Mouse (Mus musculus): Measurements from ENCODE around the gene Lrmda. TPM values are rescaled to one million over a fixed set of nuclear protein-coding genes. Genes with fewer than 3 reads are reported as not detected.

Lrmda gene
- polyA plus RNA-seq, 1 experiment = not detected

DNA sequence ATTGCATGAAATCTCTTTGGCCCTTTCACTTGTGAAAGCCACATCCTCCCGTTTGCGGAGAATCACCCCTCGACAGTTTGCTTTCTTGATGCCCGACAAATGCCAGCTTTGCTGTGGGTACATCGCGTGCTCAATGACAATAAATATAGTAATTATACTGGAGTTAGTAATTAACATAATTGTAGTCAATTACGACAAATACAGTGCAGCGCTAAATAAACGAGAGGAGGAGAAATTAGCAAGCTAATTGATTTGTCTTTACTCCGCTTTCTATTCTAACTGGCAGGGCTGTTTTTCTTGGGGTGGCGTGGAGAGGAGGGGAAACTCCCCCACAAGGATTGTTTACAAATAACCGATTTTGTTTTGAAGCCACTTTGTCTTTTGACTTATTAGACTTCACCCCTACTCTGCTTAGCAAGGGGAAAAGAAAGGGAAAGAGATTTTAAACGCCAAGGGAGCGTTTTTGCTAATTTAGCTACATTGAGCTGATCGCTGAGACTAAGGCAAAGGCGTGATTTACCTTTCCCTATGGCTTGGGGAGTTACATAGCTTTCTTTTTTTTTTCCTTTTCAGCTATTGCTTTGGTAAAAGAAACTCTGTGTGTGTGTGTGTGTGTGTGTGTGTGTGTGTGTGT, 18.1 kb downstream of the Lrmda start:
- no peak overlapping the region for H3K27ac ChIP-seq (ENCODE audit: insufficient read depth, low read length)
- H3K4me3 ChIP-seq (ENCODE audit: insufficient read depth, low read length) = no peak overlapping the region
- TF ChIP-seq CTCF (IDR thresholded peaks at IDR 0.05; ENCODE audit: borderline replicate concordance, insufficient read depth, low read length) (no peak), POLR2A (IDR thresholded peaks at IDR 0.05; ENCODE audit: low read depth, low read length) (no peak)
- no peaks in the 10 kb centered on the region for H3K4me1 ChIP-seq (ENCODE audit: control insufficient read depth, insufficient read depth, low read length)

DNA sequence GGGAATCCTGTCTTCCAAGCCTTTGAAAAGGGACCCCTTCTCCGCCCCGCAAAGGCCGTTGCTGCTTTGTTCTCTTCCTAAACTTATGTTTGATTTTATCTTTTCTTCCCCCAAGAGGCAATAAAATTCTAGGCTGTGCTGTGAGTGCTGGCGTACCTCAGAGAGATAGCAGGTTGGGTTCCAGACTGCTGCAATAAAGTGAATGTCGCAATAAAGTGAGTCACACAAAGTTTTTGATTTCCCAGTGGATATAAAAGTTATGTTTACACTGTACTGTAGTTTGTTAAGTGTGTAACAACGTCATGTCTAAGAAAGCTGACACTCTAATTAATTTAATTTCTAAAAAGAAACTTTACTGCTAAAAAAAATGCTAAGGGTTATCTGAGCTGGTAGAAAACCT, 22.6 kb downstream of the Lrmda start:
- no peak for TF ChIP-seq POLR2A (IDR thresholded peaks at IDR 0.05; ENCODE audit: low read depth, low read length)
- TF ChIP-seq CTCF (IDR thresholded peaks at IDR 0.05; ENCODE audit: borderline replicate concordance, insufficient read depth, low read length) = no peak
- H3K4me3 ChIP-seq (ENCODE audit: insufficient read depth, low read length) = no peak overlapping the region
- no peaks in the 10 kb centered on the region for H3K4me1 ChIP-seq (ENCODE audit: control insufficient read depth, insufficient read depth, low read length)
- no peak overlapping the region for H3K27ac ChIP-seq (ENCODE audit: insufficient read depth, low read length)

DNA sequence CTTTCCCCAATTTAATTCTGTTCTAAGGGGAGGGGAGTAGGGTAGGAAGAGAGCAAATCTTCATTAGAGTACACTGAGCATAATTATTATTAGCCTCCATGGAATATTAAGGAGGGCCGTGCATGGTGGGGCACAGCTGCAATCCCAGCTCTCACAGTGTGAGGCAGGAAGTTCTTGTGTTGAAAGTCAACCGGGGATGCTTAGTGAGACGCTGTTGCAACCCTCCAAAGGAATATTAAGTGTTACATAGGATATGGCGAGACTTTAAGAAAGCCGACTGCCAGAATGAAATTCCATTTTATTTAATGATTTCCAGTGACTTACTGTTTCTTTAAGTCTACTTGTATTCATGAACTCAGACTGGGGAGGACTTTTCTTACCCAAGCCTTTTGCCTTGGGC, 23.9 kb downstream of the Lrmda start:
- TF ChIP-seq POLR2A (IDR thresholded peaks at IDR 0.05; ENCODE audit: low read depth, low read length) (no peak), CTCF (IDR thresholded peaks at IDR 0.05; ENCODE audit: borderline replicate concordance, insufficient read depth, low read length) (no peak)
- no peaks in the 10 kb centered on the region for H3K4me1 ChIP-seq (ENCODE audit: control insufficient read depth, insufficient read depth, low read length)
- no peak overlapping the region for H3K4me3 ChIP-seq (ENCODE audit: insufficient read depth, low read length)
- H3K27ac ChIP-seq (ENCODE audit: insufficient read depth, low read length) = no peak overlapping the region

DNA sequence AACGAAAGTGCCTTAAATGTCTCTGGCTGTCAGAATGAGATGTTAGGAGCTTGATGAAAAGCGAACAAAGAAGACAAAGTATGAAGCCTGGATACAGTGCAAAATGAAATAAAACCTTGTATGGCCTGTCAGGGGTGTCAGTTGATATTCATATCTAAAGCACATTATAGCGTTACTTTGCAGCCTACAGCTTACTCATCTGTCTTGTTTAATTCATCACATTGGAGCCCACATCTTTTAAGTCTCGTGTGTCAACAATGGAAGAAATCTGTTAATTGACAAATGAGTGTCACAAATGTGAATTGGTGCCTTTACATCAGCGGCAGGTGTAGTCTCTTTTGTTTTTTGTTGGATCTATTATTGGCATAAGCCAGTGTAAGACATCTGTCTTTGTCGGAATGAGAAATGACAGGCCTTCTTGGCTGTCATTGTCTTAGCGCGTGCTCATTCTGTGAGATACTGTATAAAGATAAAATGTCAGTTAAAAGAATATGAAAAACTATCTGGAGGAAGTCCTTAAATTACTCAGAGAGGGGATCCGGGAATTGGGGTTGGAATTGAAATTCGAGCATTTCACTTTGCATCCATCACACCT, 26.8 kb downstream of the Lrmda start:
- no peak overlapping the region for H3K4me3 ChIP-seq (ENCODE audit: insufficient read depth, low read length)
- no peak for TF ChIP-seq POLR2A (IDR thresholded peaks at IDR 0.05; ENCODE audit: low read depth, low read length)
- TF ChIP-seq CTCF (IDR thresholded peaks at IDR 0.05; ENCODE audit: borderline replicate concordance, insufficient read depth, low read length) = no peak
- H3K27ac ChIP-seq (ENCODE audit: insufficient read depth, low read length) = no peak overlapping the region
- no peaks in the 10 kb centered on the region; the same call in 1 of the 2 replicates for H3K4me1 ChIP-seq (ENCODE audit: control insufficient read depth, insufficient read depth, low read length)

DNA sequence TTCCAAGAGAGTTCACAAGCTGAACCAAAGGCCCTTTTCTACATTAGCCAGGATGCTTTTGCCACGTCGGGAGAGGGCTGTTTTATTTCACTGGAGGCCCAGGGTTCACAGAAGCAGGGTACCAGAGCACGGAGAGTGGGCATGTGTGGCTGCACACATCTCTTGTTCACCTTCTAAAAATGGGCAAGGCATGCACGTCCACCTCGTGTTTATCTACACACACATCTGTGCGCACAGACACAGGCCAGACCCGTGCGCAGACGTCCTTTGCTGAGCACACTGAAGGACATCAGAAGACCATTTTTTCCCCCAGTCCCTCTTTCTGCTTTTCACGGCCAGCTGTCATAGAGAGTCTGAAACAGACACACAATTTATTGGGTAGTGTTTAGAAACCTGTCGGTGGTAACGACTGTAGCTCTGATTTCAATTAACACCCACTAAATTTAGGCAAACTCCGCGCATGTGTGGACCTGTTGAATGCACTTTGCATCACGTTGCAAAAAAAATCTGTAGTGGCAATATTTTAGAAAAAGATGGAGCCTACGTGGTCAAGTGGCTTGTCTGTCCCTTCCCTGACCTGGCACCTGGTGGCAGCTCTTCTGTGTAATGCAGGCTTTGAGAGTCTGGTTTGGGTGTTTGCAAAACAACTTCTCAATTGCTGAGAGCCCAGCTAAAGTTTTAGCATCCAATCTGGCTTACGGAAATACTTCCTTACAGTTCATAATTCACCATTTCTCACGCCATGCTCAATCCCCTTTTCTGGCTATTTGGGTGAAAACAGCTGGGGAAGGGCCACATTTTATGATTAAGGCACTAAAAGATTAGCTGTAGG, 28.8 kb downstream of the Lrmda start:
- no peak overlapping the region for H3K27ac ChIP-seq (ENCODE audit: insufficient read depth, low read length)
- TF ChIP-seq POLR2A (IDR thresholded peaks at IDR 0.05; ENCODE audit: low read depth, low read length) (no peak), CTCF (IDR thresholded peaks at IDR 0.05; ENCODE audit: borderline replicate concordance, insufficient read depth, low read length) (no peak)
- H3K4me1 ChIP-seq (ENCODE audit: control insufficient read depth, insufficient read depth, low read length) = peaks cover 4% of the 10 kb centered on the region; the same call in 1 of the 2 replicates
- no peak overlapping the region for H3K4me3 ChIP-seq (ENCODE audit: insufficient read depth, low read length)

DNA sequence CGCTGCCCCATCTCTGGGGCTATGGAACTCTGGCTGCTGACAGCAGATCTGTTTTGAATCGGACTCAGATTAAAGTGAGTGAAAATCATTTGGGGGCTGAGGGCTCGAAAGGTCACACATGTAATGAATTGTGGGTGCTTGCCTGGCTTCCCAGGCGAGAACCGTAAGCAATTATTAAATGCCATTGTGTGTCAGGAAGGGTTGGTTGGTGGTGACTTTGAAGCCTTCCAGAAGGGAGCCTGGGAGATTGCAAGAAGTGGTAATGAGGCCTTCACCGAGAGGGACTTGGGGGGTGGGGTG, 29.3 kb downstream of the Lrmda start:
- H3K4me1 ChIP-seq (ENCODE audit: control insufficient read depth, insufficient read depth, low read length) = peaks cover 4% of the 10 kb centered on the region; the same call in 1 of the 2 replicates
- H3K27ac ChIP-seq (ENCODE audit: insufficient read depth, low read length) = no peak overlapping the region

DNA sequence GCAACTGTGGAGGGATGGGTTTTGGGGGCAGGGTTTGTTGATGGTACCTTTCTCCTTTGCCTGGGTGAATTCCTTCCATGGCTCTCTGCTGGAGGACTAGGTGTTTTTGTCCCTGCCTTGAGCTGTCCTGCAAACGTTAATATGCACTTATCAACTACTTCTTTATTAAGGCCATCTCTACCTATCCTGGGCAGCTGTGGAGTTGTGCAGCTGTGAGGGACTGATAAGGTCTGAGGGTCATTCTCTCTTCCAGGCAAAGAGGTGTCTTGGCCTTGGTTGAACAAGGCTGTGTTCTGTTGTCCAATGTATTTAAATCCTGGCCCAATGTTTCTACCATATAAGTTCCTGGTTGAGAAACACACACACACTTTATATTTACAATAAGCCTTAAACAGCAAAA, 29.8 kb downstream of the Lrmda start:
- TF ChIP-seq POLR2A (IDR thresholded peaks at IDR 0.05; ENCODE audit: low read depth, low read length) (no peak), CTCF (IDR thresholded peaks at IDR 0.05; ENCODE audit: borderline replicate concordance, insufficient read depth, low read length) (no peak)
- Histone ChIP-seq H3K27ac (ENCODE audit: insufficient read depth, low read length) (no peak overlapping the region), H3K4me1 (ENCODE audit: control insufficient read depth, insufficient read depth, low read length) (peaks cover 4% of the 10 kb centered on the region; the same call in 1 of the 2 replicates), H3K4me3 (ENCODE audit: insufficient read depth, low read length) (no peak overlapping the region)

More for the DNA sequence above, 29.3 kb downstream of the Lrmda start:
- no peak overlapping the region for H3K4me3 ChIP-seq (ENCODE audit: insufficient read depth, low read length)
- TF ChIP-seq POLR2A (IDR thresholded peaks at IDR 0.05; ENCODE audit: low read depth, low read length) (no peak), CTCF (IDR thresholded peaks at IDR 0.05; ENCODE audit: borderline replicate concordance, insufficient read depth, low read length) (no peak)

DNA sequence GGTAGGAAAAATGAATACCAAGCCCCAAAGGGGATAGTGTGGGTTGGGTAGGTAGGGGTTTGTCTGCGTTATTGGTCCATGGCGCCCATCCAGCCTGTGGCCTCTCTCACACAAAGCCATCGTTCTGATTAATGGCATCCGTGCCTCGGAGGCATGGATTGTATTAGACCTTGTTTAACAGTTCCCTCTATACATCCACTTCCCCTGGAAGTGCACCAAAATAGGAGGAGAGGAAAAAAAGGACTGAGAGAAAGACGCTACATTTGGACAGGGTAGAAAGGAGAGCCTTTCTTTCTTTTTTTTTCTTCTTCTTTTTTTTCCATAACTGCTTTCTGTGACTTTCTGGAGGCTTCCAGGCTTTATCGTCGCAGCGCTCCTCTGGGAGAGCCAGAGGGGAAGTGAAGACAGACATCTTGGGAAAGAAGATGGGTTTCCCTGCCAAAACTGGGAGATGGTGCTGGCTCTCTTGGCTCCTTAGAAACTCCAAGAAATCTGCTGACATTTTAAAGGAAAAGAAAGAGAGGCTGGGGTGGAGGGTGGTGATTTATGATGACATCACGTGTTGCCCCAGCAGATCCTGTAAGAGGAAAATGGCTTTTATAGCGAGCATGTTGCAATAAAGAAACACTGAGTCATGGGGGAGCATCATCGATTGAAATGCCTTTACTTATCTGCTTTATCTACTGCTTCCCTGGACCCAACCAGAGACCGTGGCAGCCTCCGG, 32.6 kb downstream of the Lrmda start:
- Histone ChIP-seq H3K4me3 (ENCODE audit: insufficient read depth, low read length) (no peak overlapping the region), H3K4me1 (ENCODE audit: control insufficient read depth, insufficient read depth, low read length) (peaks cover 4% of the 10 kb centered on the region; the same call in 1 of the 2 replicates), H3K27ac (ENCODE audit: insufficient read depth, low read length) (peak overlapping the region; percentile 67)
- TF ChIP-seq CTCF (IDR thresholded peaks at IDR 0.05; ENCODE audit: borderline replicate concordance, insufficient read depth, low read length) = no peak
- TF ChIP-seq POLR2A (IDR thresholded peaks at IDR 0.05; ENCODE audit: low read depth, low read length) = no peak

DNA sequence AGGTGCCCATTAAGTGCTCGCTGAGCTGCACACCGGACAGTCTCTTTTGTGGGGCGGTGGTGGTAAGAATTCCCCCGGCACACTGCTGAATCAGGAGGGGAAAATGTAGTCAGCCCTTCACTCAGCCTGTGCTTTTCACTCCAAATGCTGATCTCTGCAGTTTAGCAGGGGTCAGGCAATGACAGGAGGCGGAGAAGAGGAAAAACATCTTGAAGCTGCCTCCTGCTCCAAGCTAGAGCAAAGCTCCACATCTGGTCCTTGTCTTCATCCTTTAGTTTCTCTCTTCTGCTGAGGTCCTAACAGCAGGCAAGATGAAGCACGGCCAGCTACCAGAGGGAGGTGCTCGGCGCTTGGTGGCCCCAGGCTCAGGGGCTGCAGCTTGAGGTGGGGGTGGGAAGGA, 36.1 kb downstream of the Lrmda start:
- TF ChIP-seq CTCF (IDR thresholded peaks at IDR 0.05; ENCODE audit: borderline replicate concordance, insufficient read depth, low read length) = no peak
- no peak overlapping the region for H3K27ac ChIP-seq (ENCODE audit: insufficient read depth, low read length)

More for the DNA sequence above, 36.1 kb downstream of the Lrmda start:
- Histone ChIP-seq H3K4me3 (ENCODE audit: insufficient read depth, low read length) (no peak overlapping the region), H3K4me1 (ENCODE audit: control insufficient read depth, insufficient read depth, low read length) (peaks cover 4% of the 10 kb centered on the region; the same call in 1 of the 2 replicates)
